Mouse (Mus musculus) urinary bladder, adult 18-20 months (tissue): ENCODE data around the gene Olfr922.

ENCODE experiments used
- DNase-seq, 2 experiments: peaks; one replicate each; pipeline ENCODE4 v3.0.0; 2022; ENCODE audit warnings: low spot score in 2 of 2, mixed read lengths in 2 of 2

The Olfr922 gene

GRCm38 (mm10) chr9:38814314-38814713 is at the start of gene Olfr922:
TSS of gene Olfr922 (plus strand) at chr9:38814614.
- DNase-seq = no peak

DNA sequence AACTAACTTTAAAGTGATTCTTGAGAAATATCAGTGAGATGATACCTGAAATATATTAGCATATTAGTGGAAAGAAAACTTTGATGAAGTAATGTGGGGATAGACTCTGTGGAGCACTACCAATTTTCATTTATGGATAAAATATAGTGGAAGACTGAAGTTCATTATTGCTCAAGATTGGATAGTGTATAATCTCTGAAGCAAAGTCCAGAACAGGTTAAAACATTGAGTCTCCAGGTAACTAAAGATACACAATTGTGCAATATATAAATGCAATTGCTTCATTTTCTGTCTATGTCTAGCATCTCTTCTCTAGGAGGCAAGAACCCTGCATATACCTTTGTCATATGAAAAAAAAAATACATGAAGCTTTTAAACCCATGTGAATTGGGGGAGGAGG is 41.6 kb upstream of the Olfr922 start, which contains the start of gene Olfr921:
Olfr921 (plus strand) TSS at position 301 of the 400 bp plus-strand sequence.
- no peak for DNase-seq

- DNase-seq = no peak
Measured at GRCm38 (mm10) chr9:38792689-38793088, 21.7 kb upstream of the Olfr922 start.

DNA sequence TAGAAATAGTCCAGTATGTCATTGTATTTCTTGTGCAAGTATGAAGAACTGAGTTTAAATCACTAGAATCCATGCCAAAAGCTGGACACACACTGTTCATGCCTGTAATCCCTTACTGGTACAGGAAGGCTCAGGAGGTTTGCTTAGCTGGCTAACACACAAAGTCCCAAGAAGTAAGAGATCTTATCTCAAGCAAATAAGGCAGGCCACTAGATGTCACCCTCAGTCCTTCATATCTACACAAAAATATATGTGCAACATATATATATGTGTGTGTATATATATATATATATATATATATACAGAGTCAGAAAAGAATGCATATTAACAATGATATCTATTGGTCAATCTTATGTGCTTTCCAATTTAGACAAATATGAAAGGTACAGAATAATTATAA is 8.7 kb upstream of the Olfr922 start:
- no peak for DNase-seq

DNA sequence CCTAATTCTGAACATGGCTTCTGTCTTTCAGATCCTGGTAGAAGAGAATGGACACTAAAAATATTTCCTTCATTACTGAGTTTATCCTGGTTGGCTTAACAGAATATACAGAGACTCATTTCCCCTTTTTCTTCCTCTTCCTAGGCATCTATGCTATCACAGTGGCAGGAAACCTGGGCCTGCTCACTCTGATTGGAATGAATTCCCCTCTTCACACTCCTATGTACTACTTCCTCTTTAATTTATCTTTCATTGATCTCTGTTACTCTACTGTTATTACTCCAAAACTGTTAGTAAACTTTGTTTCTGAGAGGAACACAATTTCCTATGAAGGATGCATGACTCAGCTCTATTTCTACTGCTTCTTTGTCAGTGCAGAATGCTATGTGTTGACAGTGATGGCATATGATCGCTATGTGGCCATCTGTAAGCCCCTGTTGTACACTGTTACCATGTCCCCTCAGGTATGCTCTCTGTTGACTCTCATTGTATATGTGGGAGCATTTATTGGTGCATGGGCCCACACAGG is 1.1 kb downstream of the Olfr922 start:
- no peak for DNase-seq

- DNase-seq = no peak
Measured at GRCm38 (mm10) chr9:38826245-38826644, 11.8 kb downstream of the Olfr922 start, which contains the start of gene Olfr923. TSS of gene Olfr923 (plus strand) at chr9:38826545.

DNA sequence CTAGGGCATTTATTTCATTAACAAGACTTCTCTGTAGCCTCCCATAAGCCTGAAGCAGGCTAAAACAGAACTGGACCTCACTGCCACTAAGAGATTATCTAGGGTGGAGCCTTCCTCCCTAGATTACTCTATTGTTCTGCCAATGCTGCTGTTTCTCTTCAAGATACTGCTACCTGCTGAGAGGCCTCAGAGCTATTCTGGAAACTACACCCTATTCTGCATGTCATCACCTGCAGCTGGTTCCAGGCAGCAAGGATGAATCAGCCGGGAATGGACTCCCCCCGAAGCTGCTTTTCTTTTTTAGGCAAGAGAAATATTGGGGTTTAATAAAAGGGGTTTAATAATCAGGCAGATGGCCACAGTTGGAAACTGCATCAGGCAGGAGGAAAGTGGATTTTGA is 18.6 kb downstream of the Olfr922 start:
- DNase-seq = no peak

DNA sequence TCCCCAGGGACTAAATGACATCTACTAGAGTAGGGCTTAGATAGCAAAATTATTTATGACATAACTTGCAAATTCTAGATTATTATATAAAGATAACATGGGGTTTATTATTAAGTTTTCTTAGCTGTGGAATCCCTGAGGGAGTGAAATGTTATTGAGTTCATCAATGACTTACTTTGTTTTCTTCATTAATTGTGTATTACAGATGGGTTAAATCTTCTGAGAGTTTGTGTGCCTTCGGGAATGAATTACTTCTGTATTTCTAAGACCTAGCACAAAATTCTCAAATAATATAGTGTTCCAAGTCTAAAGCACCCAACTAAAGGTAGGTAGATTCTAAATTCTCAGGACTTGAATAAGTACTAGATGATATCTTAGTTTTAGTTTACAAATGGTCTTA is 29.7 kb downstream of the Olfr922 start, which contains the start of gene Olfr924:
Olfr924 (plus strand) TSS at position 301 of the 400 bp plus-strand sequence.
- no peak for DNase-seq

GRCm38 (mm10) chr9:38854760-38855159 is 40.3 kb downstream of the Olfr922 start, which contains the start of gene Olfr26:
TSS of gene Olfr26 (plus strand) at chr9:38855060.
- no peak for DNase-seq
